Mouse (Mus musculus) spleen, postnatal 14 days (tissue): Measurements from ENCODE around the gene F830045P16Rik.
A peak's percentile ranks its signal among the peaks of the same experiment; 100 is the strongest.
"Not testable (repeated sequence)": the region's sequence is repeated elsewhere in the genome, so short reads cannot be mapped to it uniquely, and the experiment has no call there.

Experiments
- DNase-seq, 2 experiments: peaks; one replicate each; pipeline ENCODE4 v3.0.0; 2021 to 2022; ENCODE audit warnings: low spot score in 2 of 2

F830045P16Rik gene

DNA sequence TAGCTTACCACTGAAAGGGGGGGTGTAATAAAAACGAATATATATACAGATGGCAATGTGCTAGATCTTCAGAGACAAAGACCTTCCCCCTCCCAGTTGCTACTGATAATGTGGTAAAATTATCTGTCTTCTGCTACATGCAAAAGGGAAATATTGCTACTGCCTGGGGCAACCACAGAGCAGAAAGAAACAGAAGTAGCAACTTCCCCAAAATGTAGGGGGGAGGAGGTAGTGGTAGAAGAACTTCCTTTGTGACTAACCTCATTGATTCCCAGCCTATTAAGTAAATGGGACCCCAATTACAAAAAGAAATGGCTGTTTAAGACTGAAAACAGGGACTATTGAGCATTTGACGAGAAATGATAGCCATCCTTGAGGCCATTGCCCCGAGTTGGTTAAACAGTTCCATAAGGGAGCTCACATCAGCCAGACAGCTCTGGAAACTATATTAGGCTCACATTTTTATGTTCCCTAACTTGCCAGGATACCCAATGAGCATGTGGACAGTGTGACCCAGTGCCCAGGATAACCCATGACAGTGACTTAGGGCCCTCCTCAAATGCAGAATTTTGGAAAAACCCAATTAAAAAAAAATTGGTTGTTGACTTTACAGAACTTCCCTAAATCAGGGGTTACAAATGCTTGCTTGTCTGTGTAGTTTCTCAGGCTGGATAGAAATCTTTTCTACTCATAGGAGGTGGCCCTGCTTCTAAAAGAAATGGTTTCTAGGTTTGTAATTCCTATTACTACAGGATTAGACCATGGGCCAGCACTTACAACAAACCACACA is 46.7 kb downstream of the F830045P16Rik start:
- no peak for DNase-seq

GRCm38 (mm10) chr2:129483150-129483549 is 53.3 kb downstream of the F830045P16Rik start:
- DNase-seq, result no peak

- DNase-seq, result no peak
These were observed 64.5 kb downstream of the F830045P16Rik start for GRCm38 (mm10) chr2:129471905-129472304.

- DNase-seq, result no peak
These were observed 65.6 kb downstream of the F830045P16Rik start for GRCm38 (mm10) chr2:129470839-129471238.

- DNase-seq, result not testable (repeated sequence)
These were observed 97.6 kb downstream of the F830045P16Rik start for GRCm38 (mm10) chr2:129438772-129439171.

DNA sequence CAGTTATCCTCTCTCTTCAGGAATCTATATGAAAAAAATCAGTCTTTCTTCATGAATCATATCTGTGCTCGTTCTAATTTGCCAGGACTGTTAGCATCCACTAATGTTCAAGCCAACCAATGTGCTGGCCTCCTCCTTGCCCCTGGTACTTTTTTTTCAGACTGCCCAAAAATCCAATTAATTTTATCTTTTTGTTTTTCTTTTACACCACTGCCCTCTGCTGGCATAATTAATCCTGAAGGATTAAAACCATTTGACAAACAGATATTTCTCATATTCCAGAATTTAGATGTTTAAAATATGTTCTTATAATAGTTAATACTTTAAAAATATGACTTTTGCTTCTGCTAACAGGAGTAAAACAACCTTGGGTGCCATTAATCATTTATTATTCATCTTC is 101.2 kb downstream of the F830045P16Rik start:
- no peak for DNase-seq

DNA sequence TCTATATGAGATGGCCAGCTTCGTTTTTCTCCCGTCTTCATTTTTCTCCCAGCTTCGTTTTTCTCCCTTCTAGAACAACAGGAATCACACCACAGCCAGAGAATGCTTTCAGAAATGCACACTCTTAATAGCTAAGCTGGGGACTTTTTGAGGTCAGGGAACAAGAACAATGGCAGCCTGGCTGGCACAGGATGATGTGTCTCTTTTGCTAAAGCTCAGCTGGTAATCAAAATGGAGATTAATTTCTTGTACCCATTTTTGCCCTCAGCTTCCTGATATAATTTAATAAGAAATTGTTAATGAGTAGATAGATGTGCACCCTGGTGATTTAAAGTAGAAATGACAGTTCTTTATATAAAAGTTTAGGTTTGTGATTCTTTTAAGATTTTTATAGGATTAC is 112.7 kb downstream of the F830045P16Rik start:
- DNase-seq, result no peak

DNA sequence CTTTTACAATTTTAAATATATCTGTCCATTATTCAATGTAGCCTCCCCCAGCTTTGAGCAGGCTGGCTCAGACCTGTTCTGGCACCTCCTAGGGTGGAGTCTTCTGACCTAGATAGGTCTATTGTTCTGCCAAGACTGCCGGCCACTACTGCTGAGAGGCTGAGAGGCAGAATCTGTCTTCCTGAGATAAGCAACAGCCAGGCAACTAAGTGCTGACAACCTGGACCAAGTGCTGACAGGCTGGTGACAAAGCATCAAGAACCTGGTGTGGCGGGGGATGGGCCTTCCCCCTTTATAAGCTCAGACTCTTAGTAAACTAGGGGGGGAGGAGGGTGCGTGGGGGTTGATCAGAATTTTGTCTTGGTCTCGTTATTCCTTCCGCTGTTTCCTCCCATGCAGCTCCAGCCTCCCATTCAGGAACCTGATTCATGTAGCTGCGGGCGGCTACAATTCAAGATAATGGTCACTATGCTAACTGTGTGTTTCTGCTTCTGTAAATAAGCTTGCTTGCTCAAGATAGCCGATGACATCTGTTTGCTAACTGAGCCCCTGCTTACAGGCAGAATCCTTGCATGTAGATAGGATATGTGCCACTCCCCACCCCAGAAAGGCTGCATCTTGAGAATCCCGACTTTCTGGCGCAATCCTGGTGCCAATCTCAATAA is 115.4 kb downstream of the F830045P16Rik start:
- DNase-seq, result no peak

- DNase-seq, result no peak
These were observed 117.0 kb downstream of the F830045P16Rik start for GRCm38 (mm10) chr2:129419361-129419880.

DNA sequence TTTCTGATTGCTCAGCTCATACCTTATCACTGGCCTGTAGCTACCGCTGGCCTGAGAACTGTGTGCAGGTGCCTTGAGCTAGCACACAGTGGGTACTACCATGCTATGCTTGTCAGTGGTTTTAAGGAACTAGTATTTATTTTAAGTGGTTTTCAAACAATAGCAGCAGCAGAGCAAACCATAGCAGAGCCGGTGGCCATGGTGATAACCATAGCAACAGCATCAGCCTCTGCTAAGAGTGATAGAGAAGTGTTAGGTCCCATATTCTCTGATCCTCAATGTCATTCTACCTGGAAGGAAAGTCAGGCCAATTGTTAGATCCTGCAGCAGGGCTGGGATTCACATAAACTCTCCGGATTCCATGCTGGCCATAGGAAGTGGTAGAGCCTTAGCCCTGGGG is 121.8 kb downstream of the F830045P16Rik start:
- DNase-seq, result no peak

GRCm38 (mm10) chr2:129413488-129413887 is 122.9 kb downstream of the F830045P16Rik start:
- no peak for DNase-seq

GRCm38 (mm10) chr2:129411651-129412050 is 124.8 kb downstream of the F830045P16Rik start:
- no peak for DNase-seq

GRCm38 (mm10) chr2:129410344-129410743 is 126.1 kb downstream of the F830045P16Rik start:
- no peak for DNase-seq

GRCm38 (mm10) chr2:129408476-129408875 is 127.9 kb downstream of the F830045P16Rik start:
- DNase-seq, result peak; percentile 21 to 42
